12 mouse cellular contexts compared by ENCODE assay signal in genomic region chr14:76099543-76099942, GRCm38 (mm10).
"Had no signal": no experiment of that assay in that cellular context is flagged by ENCODE, and none has a peak within 500 bp of the region (broad histone marks: within the 10 kb centered on the region; RNA-seq: fewer than 3 reads in every experiment).

No protein-coding gene starts in this region.

- H3K4me1 ChIP-seq: limb, embryonic 12.5 days; liver, embryonic 13.5 days; midbrain, embryonic 12.5 days; neural tube, embryonic 15.5 days had no signal

- ATAC-seq: liver, postnatal 0 days; midbrain, embryonic 16.5 days had no signal

- H3K4me3 ChIP-seq: limb, embryonic 12.5 days; liver, embryonic 13.5 days; midbrain, embryonic 12.5 days; neural tube, embryonic 15.5 days had no signal

- DNase-seq: kidney, postnatal 36 days; layer of hippocampus, adult 9-11 months; layer of hippocampus, postnatal 36 days; liver; liver, embryonic 13.5 days; liver, postnatal 0 days; thymus, adult 18-20 months; thymus, postnatal 14 days had no signal
